Mouse (Mus musculus): Measurements from ENCODE around the gene Atm. TPM values are rescaled to one million over a fixed set of nuclear protein-coding genes. Genes with fewer than 3 reads are reported as not detected.

Atm gene
- polyA plus RNA-seq, 1 experiment from 2014 or later, result 14.9 TPM

- H3K27ac ChIP-seq (replicated peaks; ENCODE audit: low read depth, low read length), result no peak overlapping the region
- ATAC-seq (replicated peaks; ENCODE audit: insufficient number of reproducible peaks, low FRiP score, low TSS enrichment, low read depth), result no peak
- no peaks in the 10 kb centered on the region for H3K27me3 ChIP-seq (ENCODE audit: control insufficient read depth, insufficient read depth, low read length)
- DNase-seq (ENCODE audit: low spot score), result no peak
- H3K4me3 ChIP-seq (ENCODE audit: low read depth, low read length), result no peak overlapping the region
- H3K36me3 ChIP-seq (replicated peaks; ENCODE audit: control insufficient read depth, insufficient read depth, low read depth, low read length), result no peaks in the 10 kb centered on the region
- H3K9me3 ChIP-seq (replicated peaks; ENCODE audit: control insufficient read depth, low read length), result no peaks in the 10 kb centered on the region
- no peaks in the 10 kb centered on the region; the same call in 1 of the 2 replicates for H3K4me1 ChIP-seq (ENCODE audit: control insufficient read depth, insufficient read depth, low read length)
- no peak overlapping the region for H3K4me2 ChIP-seq (ENCODE audit: low read depth, low read length)
- WGBS, result 82% methylated on average over 6 of the region's 6 CpGs
- no peak overlapping the region for H3K9ac ChIP-seq (replicated peaks; ENCODE audit: low read length)
These were observed 132.3 kb downstream of the Atm start for GRCm38 (mm10) chr9:53404050-53404752.

- Histone ChIP-seq H3K9me3 (replicated peaks; ENCODE audit: control insufficient read depth, low read length) (no peaks in the 10 kb centered on the region), H3K4me2 (ENCODE audit: low read depth, low read length) (no peak overlapping the region), H3K4me3 (ENCODE audit: low read depth, low read length) (no peak overlapping the region), H3K4me1 (ENCODE audit: control insufficient read depth, insufficient read depth, low read length) (no peaks in the 10 kb centered on the region; the same call in 1 of the 2 replicates), H3K36me3 (replicated peaks; ENCODE audit: control insufficient read depth, insufficient read depth, low read depth, low read length) (no peaks in the 10 kb centered on the region), H3K27me3 (ENCODE audit: control insufficient read depth, insufficient read depth, low read length) (no peaks in the 10 kb centered on the region), H3K27ac (replicated peaks; ENCODE audit: low read depth, low read length) (no peak overlapping the region), H3K9ac (replicated peaks; ENCODE audit: low read length) (no peak overlapping the region)
- DNase-seq (ENCODE audit: low spot score) (no peak), ATAC-seq (replicated peaks; ENCODE audit: insufficient number of reproducible peaks, low FRiP score, low TSS enrichment, low read depth) (no peak)
- 72% methylated on average over 8 of the region's 8 CpGs for WGBS
These were observed 133.5 kb downstream of the Atm start for GRCm38 (mm10) chr9:53402991-53403390.

GRCm38 (mm10) chr9:53402291-53402711 lies 134.2 kb downstream of the Atm start, which contains the start of gene 4930550C14Rik:
Gene 4930550C14Rik (plus strand): TSS chr9:53402325.
- H3K4me3 ChIP-seq (ENCODE audit: low read depth, low read length), result no peak within 1 kb of the TSS
- H3K4me1 ChIP-seq (ENCODE audit: control insufficient read depth, insufficient read depth, low read length), result no peaks in the 10 kb centered on the region; the same call in 1 of the 2 replicates
- ATAC-seq (replicated peaks; ENCODE audit: insufficient number of reproducible peaks, low FRiP score, low TSS enrichment, low read depth) (no peak), DNase-seq (ENCODE audit: low spot score) (no peak)
- no peaks in the 10 kb centered on the region for H3K9me3 ChIP-seq (replicated peaks; ENCODE audit: control insufficient read depth, low read length)
- peak within 1 kb of the TSS; percentile 16 for H3K4me2 ChIP-seq (ENCODE audit: low read depth, low read length)
- H3K9ac ChIP-seq (replicated peaks; ENCODE audit: low read length), result no peak within 1 kb of the TSS
- H3K27ac ChIP-seq (replicated peaks; ENCODE audit: low read depth, low read length), result no peak within 1 kb of the TSS
- WGBS, result 39% methylated on average over 11 of the region's 11 CpGs
- H3K27me3 ChIP-seq (ENCODE audit: control insufficient read depth, insufficient read depth, low read length), result no peaks in the 10 kb centered on the region
- no peaks in the 10 kb centered on the region for H3K36me3 ChIP-seq (replicated peaks; ENCODE audit: control insufficient read depth, insufficient read depth, low read depth, low read length)

GRCm38 (mm10) chr9:53401146-53401545 lies 135.4 kb downstream of the Atm start:
- H3K27ac ChIP-seq (replicated peaks; ENCODE audit: low read depth, low read length), result no peak overlapping the region
- 85% methylated on average over 8 of the region's 8 CpGs for WGBS
- no peak overlapping the region for H3K9ac ChIP-seq (replicated peaks; ENCODE audit: low read length)
- H3K4me3 ChIP-seq (ENCODE audit: low read depth, low read length), result no peak overlapping the region
- no peaks in the 10 kb centered on the region for H3K27me3 ChIP-seq (ENCODE audit: control insufficient read depth, insufficient read depth, low read length)
- no peaks in the 10 kb centered on the region for H3K36me3 ChIP-seq (replicated peaks; ENCODE audit: control insufficient read depth, insufficient read depth, low read depth, low read length)
- DNase-seq (ENCODE audit: low spot score), result no peak
- H3K4me1 ChIP-seq (ENCODE audit: control insufficient read depth, insufficient read depth, low read length), result no peaks in the 10 kb centered on the region; the same call in 1 of the 2 replicates
- no peak overlapping the region for H3K4me2 ChIP-seq (ENCODE audit: low read depth, low read length)
- ATAC-seq (replicated peaks; ENCODE audit: insufficient number of reproducible peaks, low FRiP score, low TSS enrichment, low read depth), result no peak
- no peaks in the 10 kb centered on the region for H3K9me3 ChIP-seq (replicated peaks; ENCODE audit: control insufficient read depth, low read length)

GRCm38 (mm10) chr9:53400696-53401095 lies 135.8 kb downstream of the Atm start:
- Histone ChIP-seq H3K27me3 (ENCODE audit: control insufficient read depth, insufficient read depth, low read length) (no peaks in the 10 kb centered on the region), H3K4me3 (ENCODE audit: low read depth, low read length) (no peak overlapping the region), H3K36me3 (replicated peaks; ENCODE audit: control insufficient read depth, insufficient read depth, low read depth, low read length) (no peaks in the 10 kb centered on the region), H3K4me1 (ENCODE audit: control insufficient read depth, insufficient read depth, low read length) (no peaks in the 10 kb centered on the region; the same call in 1 of the 2 replicates), H3K27ac (replicated peaks; ENCODE audit: low read depth, low read length) (no peak overlapping the region), H3K9ac (replicated peaks; ENCODE audit: low read length) (no peak overlapping the region), H3K4me2 (ENCODE audit: low read depth, low read length) (no peak overlapping the region), H3K9me3 (replicated peaks; ENCODE audit: control insufficient read depth, low read length) (no peaks in the 10 kb centered on the region)
- DNase-seq (ENCODE audit: low spot score) (no peak), ATAC-seq (replicated peaks; ENCODE audit: insufficient number of reproducible peaks, low FRiP score, low TSS enrichment, low read depth) (no peak)
- 90% methylated on average over 4 of the region's 4 CpGs for WGBS

GRCm38 (mm10) chr9:53399537-53399936 lies 137.0 kb downstream of the Atm start:
- H3K27ac ChIP-seq (replicated peaks; ENCODE audit: low read depth, low read length), result no peak overlapping the region
- no peak for DNase-seq (ENCODE audit: low spot score)
- no peaks in the 10 kb centered on the region for H3K27me3 ChIP-seq (ENCODE audit: control insufficient read depth, insufficient read depth, low read length)
- WGBS, result 93% methylated on average over 8 of the region's 8 CpGs
- no peaks in the 10 kb centered on the region for H3K36me3 ChIP-seq (replicated peaks; ENCODE audit: control insufficient read depth, insufficient read depth, low read depth, low read length)
- no peak for ATAC-seq (replicated peaks; ENCODE audit: insufficient number of reproducible peaks, low FRiP score, low TSS enrichment, low read depth)
- no peaks in the 10 kb centered on the region for H3K9me3 ChIP-seq (replicated peaks; ENCODE audit: control insufficient read depth, low read length)
- no peaks in the 10 kb centered on the region for H3K4me1 ChIP-seq (ENCODE audit: control insufficient read depth, insufficient read depth, low read length)
- no peak overlapping the region for H3K9ac ChIP-seq (replicated peaks; ENCODE audit: low read length)
- H3K4me3 ChIP-seq (ENCODE audit: low read depth, low read length), result no peak overlapping the region
- no peak overlapping the region for H3K4me2 ChIP-seq (ENCODE audit: low read depth, low read length)

GRCm38 (mm10) chr9:53398388-53398700 lies 138.2 kb downstream of the Atm start:
- H3K27me3 ChIP-seq (ENCODE audit: control insufficient read depth, insufficient read depth, low read length), result no peaks in the 10 kb centered on the region
- 11% methylated on average over 5 of the region's 5 CpGs for WGBS
- no peak overlapping the region for H3K4me2 ChIP-seq (ENCODE audit: low read depth, low read length)
- no peak for ATAC-seq (replicated peaks; ENCODE audit: insufficient number of reproducible peaks, low FRiP score, low TSS enrichment, low read depth)
- no peak overlapping the region for H3K9ac ChIP-seq (replicated peaks; ENCODE audit: low read length)
- DNase-seq (ENCODE audit: low spot score), result peak; percentile 74
- H3K4me3 ChIP-seq (ENCODE audit: low read depth, low read length), result no peak overlapping the region
- H3K36me3 ChIP-seq (replicated peaks; ENCODE audit: control insufficient read depth, insufficient read depth, low read depth, low read length), result no peaks in the 10 kb centered on the region
- H3K4me1 ChIP-seq (ENCODE audit: control insufficient read depth, insufficient read depth, low read length), result no peaks in the 10 kb centered on the region
- no peak overlapping the region for H3K27ac ChIP-seq (replicated peaks; ENCODE audit: low read depth, low read length)
- H3K9me3 ChIP-seq (replicated peaks; ENCODE audit: control insufficient read depth, low read length), result no peaks in the 10 kb centered on the region

GRCm38 (mm10) chr9:53397685-53398387 lies 138.7 kb downstream of the Atm start:
- no peak for ATAC-seq (replicated peaks; ENCODE audit: insufficient number of reproducible peaks, low FRiP score, low TSS enrichment, low read depth)

More at GRCm38 (mm10) chr9:53397685-53398387, 138.7 kb downstream of the Atm start:
- 86% methylated on average over 13 of the region's 13 CpGs for WGBS
- Histone ChIP-seq H3K9ac (replicated peaks; ENCODE audit: low read length) (no peak overlapping the region), H3K27ac (replicated peaks; ENCODE audit: low read depth, low read length) (no peak overlapping the region), H3K4me3 (ENCODE audit: low read depth, low read length) (no peak overlapping the region), H3K36me3 (replicated peaks; ENCODE audit: control insufficient read depth, insufficient read depth, low read depth, low read length) (no peaks in the 10 kb centered on the region), H3K9me3 (replicated peaks; ENCODE audit: control insufficient read depth, low read length) (no peaks in the 10 kb centered on the region), H3K4me1 (ENCODE audit: control insufficient read depth, insufficient read depth, low read length) (no peaks in the 10 kb centered on the region), H3K27me3 (ENCODE audit: control insufficient read depth, insufficient read depth, low read length) (no peaks in the 10 kb centered on the region), H3K4me2 (ENCODE audit: low read depth, low read length) (no peak overlapping the region)
- no peak for DNase-seq (ENCODE audit: low spot score)
